Mouse (Mus musculus) testis, adult 2 months (tissue): Measurements from ENCODE around the gene Ksr1.

Experiments
- CTCF ChIP-seq: fragments of 200-500 bp; IDR thresholded peaks from 2 replicates; pipeline ENCODE4 v1.5.1; 2012; ENCODE audit warnings: low read depth, mild to moderate bottlenecking, inconsistent platforms, low read length, moderate library complexity; ENCODE audit not compliant: control insufficient read depth, insufficient read depth, insufficient replicate concordance
- POLR2A ChIP-seq: fragments of 200-500 bp; IDR thresholded peaks from 2 replicates; pipeline ENCODE4 v1.6.1; 2012; ENCODE audit warnings: low read depth, mild to moderate bottlenecking, inconsistent platforms, low read length, moderate library complexity; ENCODE audit not compliant: control insufficient read depth

- TF ChIP-seq CTCF (no peak), POLR2A (no peak)
These were observed 113.2 kb downstream of the Ksr1 start for GRCm38 (mm10) chr11:79033021-79033420.
